Mouse (Mus musculus) lung, adult 10 weeks (tissue): ENCODE data around the gene Nkiras2. TPM values are rescaled to one million over a fixed set of nuclear protein-coding genes. Genes with fewer than 3 reads are reported as not detected.

Source experiments
- polyA plus RNA-seq: library from polyadenylated mRNA; stranded (reverse); fragments of 350-450 nt; fragmentation: Illumina TruSeq; extraction: RNeasy Lipid Tissue Mini Kit (QIAGEN cat#74804); gene quantifications from one replicate; pipeline ENCODE4 v1.2.3, GENCODE M21; 2014; ENCODE audit warnings: low read depth, low replicate concordance; ENCODE audit not compliant: insufficient read depth

The Nkiras2 gene
- polyA plus RNA-seq, result 24.8 TPM

GRCm38 (mm10) chr11:100618761-100619484 is at the start of gene Nkiras2:
Gene Nkiras2, plus strand, starts transcription at chr11:100619244.

DNA sequence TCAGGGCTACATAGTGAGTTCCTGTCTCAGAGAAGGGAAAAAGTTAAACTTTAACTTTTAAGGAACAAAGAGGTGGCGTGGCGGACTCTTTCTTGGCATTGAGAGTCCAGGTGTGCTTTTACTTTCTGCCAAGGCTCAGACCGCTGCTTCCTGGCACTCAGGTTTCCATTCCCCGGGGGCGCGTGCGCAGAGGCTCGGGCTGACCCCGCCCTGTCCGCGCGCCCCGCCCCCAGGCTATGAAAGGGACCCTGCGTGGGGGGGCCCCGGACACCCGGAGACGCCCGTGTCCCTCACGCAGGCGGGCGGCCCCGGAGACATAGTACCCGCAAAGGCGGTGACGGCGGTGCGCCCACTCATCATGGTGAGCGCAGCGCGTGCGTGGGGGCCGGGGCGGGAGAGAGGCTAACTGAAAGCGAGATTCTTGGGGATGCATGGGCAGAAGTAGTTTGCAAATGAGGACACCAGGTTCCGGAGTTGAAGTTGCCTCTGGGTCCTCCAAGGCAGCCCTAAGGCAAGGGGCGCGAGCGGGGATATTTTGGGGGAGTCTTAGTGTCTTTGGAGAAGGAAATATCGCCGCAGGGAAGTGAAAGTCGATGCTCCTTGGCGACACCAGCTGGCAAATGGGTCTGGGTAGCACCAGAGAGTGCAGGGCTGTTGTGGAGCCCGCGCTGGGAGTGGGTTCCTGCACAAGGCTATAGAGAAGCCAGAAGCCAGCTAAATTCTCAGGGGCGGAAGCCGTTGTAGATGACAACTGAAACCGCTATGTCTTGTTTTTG is 44.1 kb upstream of the Nkiras2 start, which contains the start of gene Cnp:
TSS of gene Cnp (plus strand) at position 197 of the 776 bp plus-strand sequence.

DNA sequence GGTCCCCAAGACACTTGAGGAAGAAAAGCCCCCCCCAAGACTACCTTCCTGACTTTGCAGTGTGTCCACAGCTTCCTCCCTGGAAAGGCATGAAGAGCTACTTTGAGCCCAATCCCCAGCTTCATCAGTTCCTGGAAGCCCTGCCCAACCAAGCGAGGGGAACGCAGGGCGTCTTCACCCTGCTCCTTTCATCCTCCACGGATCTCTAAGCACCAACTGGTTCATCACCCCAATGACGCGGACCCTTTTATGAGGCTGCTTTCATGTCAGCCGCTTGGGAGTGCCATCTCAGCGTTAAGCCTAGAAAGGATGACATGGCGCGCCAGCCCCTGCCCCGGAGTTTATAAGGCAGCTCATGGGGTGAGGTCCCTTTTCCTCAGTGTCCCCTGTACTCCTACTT is 938 bp downstream of the Nkiras2 start, which contains the start of gene Dnajc7:
TSS of gene Dnajc7 (minus strand) at position 187 of the 400 bp plus-strand sequence.

Other genes starting within 250 kb of the Nkiras2 start
- gene Jup, start 221.5 kb upstream of the Nkiras2 start, polyA plus RNA-seq, result 137 TPM
- gene P3h4, start 204.4 kb upstream of the Nkiras2 start, polyA plus RNA-seq, result 15.4 TPM
- 15.4 TPM for gene Fkbp10, start 203.5 kb upstream of the Nkiras2 start, polyA plus RNA-seq
- gene Nt5c3b, start 177.4 kb upstream of the Nkiras2 start, polyA plus RNA-seq, result 29.2 TPM
- gene Klhl10, start 177.3 kb upstream of the Nkiras2 start, polyA plus RNA-seq, result 0.20 TPM
- gene Klhl11, start 146.5 kb upstream of the Nkiras2 start, polyA plus RNA-seq, result 1.3 TPM
- 75.1 TPM for gene Acly, start 91.2 kb upstream of the Nkiras2 start, polyA plus RNA-seq
- 4.2 TPM for gene Ttc25, start 73.6 kb upstream of the Nkiras2 start, polyA plus RNA-seq
- gene Cnp, start 44.3 kb upstream of the Nkiras2 start, polyA plus RNA-seq, result 32.8 TPM
- gene Dnajc7, start 924 bp downstream of the Nkiras2 start, polyA plus RNA-seq, result 119 TPM
- 0.08 TPM for gene Zfp385c, start 73.2 kb downstream of the Nkiras2 start, polyA plus RNA-seq
- 5.6 TPM for gene Dhx58, start 85.0 kb downstream of the Nkiras2 start, polyA plus RNA-seq
- 10.8 TPM for gene Kat2a, start 93.2 kb downstream of the Nkiras2 start, polyA plus RNA-seq
- gene Hspb9, start 94.6 kb downstream of the Nkiras2 start, polyA plus RNA-seq, result not detected
- gene Rab5c, start 119.0 kb downstream of the Nkiras2 start, polyA plus RNA-seq, result 143 TPM
- gene Kcnh4, start 140.7 kb downstream of the Nkiras2 start, polyA plus RNA-seq, result 0.27 TPM
- gene Hcrt, start 143.7 kb downstream of the Nkiras2 start, polyA plus RNA-seq, result not detected
- 9.3 TPM for gene Ghdc, start 151.7 kb downstream of the Nkiras2 start, polyA plus RNA-seq
- gene Stat5b, start 231.5 kb downstream of the Nkiras2 start, polyA plus RNA-seq, result 16.3 TPM
- gene Stat5a, start 240.1 kb downstream of the Nkiras2 start, polyA plus RNA-seq, result 5.9 TPM